Mouse (Mus musculus): ENCODE measurements around the gene Abcc3. TPM values are rescaled to one million over a fixed set of nuclear protein-coding genes. Genes with fewer than 3 reads are reported as not detected.

The Abcc3 gene
- polyA plus RNA-seq, 1 experiment from 2014 or later, result 0.64 TPM

GRCm38 (mm10) chr11:94420991-94421390, 28.2 kb upstream of the Abcc3 start:
- no peaks in the 10 kb centered on the region for H3K27me3 ChIP-seq
- ChIA-PET POLR2A (no interaction called here), CTCF (interaction anchor here (2.3 kb wide), 2 partner anchors 16 to 65 kb away, joined by 8 to 12 read pairs; partner anchors contain the start of gene Spata20)
- TF ChIP-seq CTCF (IDR thresholded peaks at IDR 0.05), result no peak
- in situ Hi-C loops (cut with MboI; ENCODE audit: low pct_unique_long_range_greater_than_20kb), result no loop called here
- no peak for DNase-seq (ENCODE audit: low read depth, low spot score)
- no peak for ATAC-seq

GRCm38 (mm10) chr11:94420325-94420724, 27.5 kb upstream of the Abcc3 start:
- no peaks in the 10 kb centered on the region for H3K27me3 ChIP-seq
- DNase-seq (ENCODE audit: low read depth, low spot score) (no peak), ATAC-seq (no peak)
- in situ Hi-C loops (cut with MboI; ENCODE audit: low pct_unique_long_range_greater_than_20kb), result no loop called here
- CTCF ChIA-PET, result interaction anchor here (1.3 to 2.3 kb wide), 3 partner anchors 16 to 132 kb away, joined by 3 to 12 read pairs (median 8); partner anchors contain the start of gene Spata20
- no peak for TF ChIP-seq CTCF (IDR thresholded peaks at IDR 0.05)
- POLR2A ChIA-PET, result no interaction called here

- no peak for ATAC-seq
- H3K27me3 ChIP-seq, result no peaks in the 10 kb centered on the region
- no peak for DNase-seq (ENCODE audit: low read depth, low spot score)
- ChIA-PET CTCF (interaction anchor here (1.0 to 2.3 kb wide), 4 partner anchors 8 to 133 kb away, joined by 3 to 12 read pairs (median 3); partner anchors contain the start of gene Spata20), POLR2A (no interaction called here)
- in situ Hi-C loops (cut with MboI; ENCODE audit: low pct_unique_long_range_greater_than_20kb), result no loop called here
- TF ChIP-seq CTCF (IDR thresholded peaks at IDR 0.05), result no peak
These were observed 26.4 kb upstream of the Abcc3 start for GRCm38 (mm10) chr11:94419004-94419727.

DNA sequence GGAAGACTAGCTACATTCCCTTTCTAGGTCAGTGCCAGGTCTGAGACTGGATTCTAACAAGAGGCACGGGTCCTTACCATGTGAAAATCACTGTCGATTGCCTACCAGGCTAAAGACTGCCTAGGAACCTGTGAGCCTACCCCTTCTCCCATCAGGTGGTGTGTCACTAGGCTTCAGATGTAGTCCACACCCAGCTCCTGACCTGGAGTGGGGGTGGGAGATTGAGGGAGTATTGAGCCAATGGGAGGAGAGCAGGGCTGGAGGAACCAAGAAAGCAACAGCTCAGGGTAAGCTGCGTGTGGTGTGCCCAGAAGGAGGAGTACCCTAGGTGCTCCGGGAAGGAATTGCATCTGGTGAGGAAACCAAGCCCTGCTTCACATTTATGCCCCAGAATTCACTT, 21.2 kb upstream of the Abcc3 start:
- TF ChIP-seq CTCF (IDR thresholded peaks at IDR 0.05), result no peak
- no peak for ATAC-seq
- DNase-seq (ENCODE audit: low read depth, low spot score), result no peak
- ChIA-PET CTCF (interaction anchor here (1.1 to 2.6 kb wide), 3 partner anchors 72 to 85 kb away, joined by 3 to 12 read pairs (median 6); partner anchors contain the start of gene Spata20), POLR2A (no interaction called here)
- H3K27me3 ChIP-seq, result no peaks in the 10 kb centered on the region
- in situ Hi-C loops (cut with MboI; ENCODE audit: low pct_unique_long_range_greater_than_20kb), result no loop called here

- DNase-seq (ENCODE audit: low read depth, low spot score) (no peak), ATAC-seq (no peak)
- POLR2A ChIA-PET, result no interaction called here
These were observed 20.7 kb upstream of the Abcc3 start for GRCm38 (mm10) chr11:94413516-94413915.

DNA sequence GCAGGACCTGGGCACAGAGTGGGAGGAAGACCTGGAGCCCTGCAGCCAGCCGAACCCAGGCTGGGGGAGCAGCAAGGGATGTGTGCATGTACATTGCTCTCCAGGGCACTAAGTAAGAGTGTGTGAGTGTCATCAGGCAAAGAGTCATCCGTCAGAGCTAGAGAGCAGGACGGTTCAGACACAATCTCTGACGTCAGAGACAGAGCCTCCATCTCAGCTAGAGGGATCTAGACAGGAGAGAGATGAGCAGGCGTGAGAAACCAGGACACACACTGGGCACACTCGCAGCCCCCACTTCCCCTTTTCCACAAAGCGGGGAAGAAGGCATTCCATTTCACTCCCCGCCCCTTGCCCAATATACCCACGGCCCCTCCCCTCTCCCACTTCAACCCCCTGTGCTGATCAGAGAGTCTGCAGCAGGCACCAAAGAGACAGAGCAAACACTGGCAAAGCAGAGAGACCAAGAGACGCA, 20.2 kb upstream of the Abcc3 start:
- ATAC-seq, result no peak
- no peak for DNase-seq (ENCODE audit: low read depth, low spot score)

More at GRCm38 (mm10) chr11:94413516-94413915, 20.7 kb upstream of the Abcc3 start:
- no peaks in the 10 kb centered on the region for H3K27me3 ChIP-seq
- in situ Hi-C loops (cut with MboI; ENCODE audit: low pct_unique_long_range_greater_than_20kb), result no loop called here
- CTCF ChIA-PET, result interaction anchor here (1.1 to 2.6 kb wide), 3 partner anchors 73 to 84 kb away, joined by 3 to 12 read pairs (median 6); partner anchors contain the start of gene Spata20
- no peak for TF ChIP-seq CTCF (IDR thresholded peaks at IDR 0.05)

DNA sequence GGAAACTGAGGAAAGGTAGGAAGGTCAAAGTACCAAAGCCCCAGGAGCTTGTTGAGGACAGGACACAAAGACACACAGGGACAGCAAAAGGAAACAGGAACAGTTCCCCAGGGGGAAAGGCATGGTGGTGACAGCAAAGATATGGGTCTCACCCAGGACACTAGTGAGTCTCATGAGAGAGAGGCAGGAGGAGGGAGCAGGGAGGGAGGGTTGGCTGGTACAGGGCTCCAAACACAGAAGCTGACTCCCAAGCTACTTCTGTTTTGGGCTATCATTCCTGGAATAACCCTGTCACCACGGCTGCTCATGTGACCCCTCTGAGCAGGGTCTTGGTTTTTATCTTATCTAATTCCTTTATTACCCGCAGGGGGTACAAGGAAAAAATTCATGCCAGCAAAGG, 19.8 kb upstream of the Abcc3 start:
- in situ Hi-C loops (cut with MboI; ENCODE audit: low pct_unique_long_range_greater_than_20kb), result no loop called here
- no peak for DNase-seq (ENCODE audit: low read depth, low spot score)
- CTCF ChIA-PET, result no interaction called here
- no peaks in the 10 kb centered on the region for H3K27me3 ChIP-seq
- ATAC-seq, result no peak
- TF ChIP-seq CTCF (IDR thresholded peaks at IDR 0.05), result no peak
- POLR2A ChIA-PET, result no interaction called here

More for the DNA sequence above, 20.2 kb upstream of the Abcc3 start:
- no peaks in the 10 kb centered on the region for H3K27me3 ChIP-seq
- TF ChIP-seq CTCF (IDR thresholded peaks at IDR 0.05), result no peak
- in situ Hi-C loops (cut with MboI; ENCODE audit: low pct_unique_long_range_greater_than_20kb), result no loop called here
- ChIA-PET POLR2A (no interaction called here), CTCF (no interaction called here)

- TF ChIP-seq CTCF (IDR thresholded peaks at IDR 0.05), result no peak
- ChIA-PET POLR2A (interaction anchor here (0.6 kb wide), 1 partner anchor 180 kb away, joined by 3 read pairs; no protein-coding TSS in a partner anchor), CTCF (interaction anchor here (1.1 to 4.7 kb wide), 4 partner anchors 9 to 78 kb away, joined by 5 to 47 read pairs (median 28); partner anchors contain the start of gene Spata20)
- H3K27me3 ChIP-seq, result no peaks in the 10 kb centered on the region
- ATAC-seq, result no peak
- in situ Hi-C loops (cut with MboI; ENCODE audit: low pct_unique_long_range_greater_than_20kb), result loop anchor here (5.0 kb wide), 2 partner anchors 71 to 134 kb away; no protein-coding TSS in a partner anchor
- DNase-seq (ENCODE audit: low read depth, low spot score), result no peak
These were observed 15.1 kb upstream of the Abcc3 start for GRCm38 (mm10) chr11:94407803-94408321.

GRCm38 (mm10) chr11:94405348-94405747, 12.6 kb upstream of the Abcc3 start:
- CTCF ChIA-PET, result interaction anchor here (0.6 to 4.7 kb wide), 14 partner anchors 9 to 133 kb away, joined by 3 to 47 read pairs (median 7); partner anchors contain the start of gene Spata20
- in situ Hi-C loops (cut with MboI; ENCODE audit: low pct_unique_long_range_greater_than_20kb), result loop anchor here (5.0 kb wide), 2 partner anchors 68 to 137 kb away; no protein-coding TSS in a partner anchor
- POLR2A ChIA-PET, result interaction anchor here (0.7 to 1.6 kb wide), 5 partner anchors 48 to 76 kb away, joined by 3 to 6 read pairs (median 4); no protein-coding TSS in a partner anchor
- DNase-seq (ENCODE audit: low read depth, low spot score), result no peak
- H3K27me3 ChIP-seq, result no peaks in the 10 kb centered on the region
- TF ChIP-seq CTCF (IDR thresholded peaks at IDR 0.05), result no peak
- no peak for ATAC-seq

GRCm38 (mm10) chr11:94404641-94405260, 12.0 kb upstream of the Abcc3 start:
- peak; percentile 78 for ATAC-seq
- POLR2A ChIA-PET, result interaction anchor here (0.7 to 1.6 kb wide), 6 partner anchors 49 to 75 kb away, joined by 3 to 6 read pairs (median 4); no protein-coding TSS in a partner anchor

More at GRCm38 (mm10) chr11:94404641-94405260, 12.0 kb upstream of the Abcc3 start:
- no peak for TF ChIP-seq CTCF (IDR thresholded peaks at IDR 0.05)
- no peak for DNase-seq (ENCODE audit: low read depth, low spot score)
- H3K27me3 ChIP-seq, result no peaks in the 10 kb centered on the region
- CTCF ChIA-PET, result interaction anchor here (0.7 to 4.7 kb wide), 20 partner anchors 9 to 145 kb away, joined by 3 to 47 read pairs (median 5); partner anchors contain the start of gene Spata20
- in situ Hi-C loops (cut with MboI; ENCODE audit: low pct_unique_long_range_greater_than_20kb), result loop anchor here (5.0 kb wide), 2 partner anchors 67 to 138 kb away; no protein-coding TSS in a partner anchor

Measured in Patski (cell line).